Mouse (Mus musculus) heart, adult 9 months (tissue): ENCODE data around the gene Slc16a14.
"Not testable (repeated sequence)": the region's sequence is repeated elsewhere in the genome, so short reads cannot be mapped to it uniquely, and the experiment has no call there.

Source experiments
- DNase-seq, 2 experiments: peaks; one replicate each; pipeline ENCODE4 v3.0.0; 2022; ENCODE audit warnings: low spot score in 2 of 2

Slc16a14 gene

GRCm38 (mm10) chr1:84934503-84935333 lies at the start of gene Slc16a14:
Gene Slc16a14 (minus strand): TSS chr1:84935134.
- DNase-seq, result no peak

GRCm38 (mm10) chr1:84961779-84962178 lies 26.8 kb upstream of the Slc16a14 start:
- not testable (repeated sequence) for DNase-seq

GRCm38 (mm10) chr1:84957713-84958112 lies 22.8 kb upstream of the Slc16a14 start:
- not testable (repeated sequence) for DNase-seq

- not testable (repeated sequence) for DNase-seq
Measured at GRCm38 (mm10) chr1:84956771-84957170, 21.8 kb upstream of the Slc16a14 start.

GRCm38 (mm10) chr1:84952456-84953181 lies 17.7 kb upstream of the Slc16a14 start:
- DNase-seq, result no peak

- DNase-seq, result no peak
Measured at GRCm38 (mm10) chr1:84951566-84951965, 16.6 kb upstream of the Slc16a14 start.

GRCm38 (mm10) chr1:84947390-84947789 lies 12.5 kb upstream of the Slc16a14 start:
- no peak for DNase-seq

GRCm38 (mm10) chr1:84945950-84946349 lies 11.0 kb upstream of the Slc16a14 start:
- peak; percentile 15 to 30 for DNase-seq

GRCm38 (mm10) chr1:84943549-84943948 lies 8.6 kb upstream of the Slc16a14 start:
- no peak for DNase-seq

- DNase-seq, result no peak
Measured at GRCm38 (mm10) chr1:84942666-84943065, 7.7 kb upstream of the Slc16a14 start.

- DNase-seq, result no peak
Measured at GRCm38 (mm10) chr1:84940322-84940721, 5.4 kb upstream of the Slc16a14 start.

- no peak for DNase-seq
Measured at GRCm38 (mm10) chr1:84939466-84939865, 4.5 kb upstream of the Slc16a14 start.

GRCm38 (mm10) chr1:84936716-84937510 lies 2.0 kb upstream of the Slc16a14 start:
- DNase-seq, result no peak

GRCm38 (mm10) chr1:84935668-84936067 lies 734 bp upstream of the Slc16a14 start:
- peak; percentile 28 to 34 for DNase-seq

- DNase-seq, result no peak
Measured at GRCm38 (mm10) chr1:84934151-84934502, 807 bp downstream of the Slc16a14 start.

GRCm38 (mm10) chr1:84933472-84934150 lies 1.3 kb downstream of the Slc16a14 start:
- peak in 1 of 2 experiments; percentile 47 for DNase-seq

- peak; percentile 13 to 34 for DNase-seq
Measured at GRCm38 (mm10) chr1:84925599-84925998, 9.3 kb downstream of the Slc16a14 start.

- DNase-seq, result no peak
Measured at GRCm38 (mm10) chr1:84924134-84924533, 10.8 kb downstream of the Slc16a14 start.

GRCm38 (mm10) chr1:84923432-84923831 lies 11.5 kb downstream of the Slc16a14 start:
- no peak for DNase-seq

GRCm38 (mm10) chr1:84918865-84919264 lies 16.1 kb downstream of the Slc16a14 start:
- DNase-seq, result no peak

GRCm38 (mm10) chr1:84915010-84915409 lies 19.9 kb downstream of the Slc16a14 start:
- no peak for DNase-seq
